Mouse (Mus musculus) neural tube, embryonic 12.5 days (tissue): Measurements from ENCODE around the gene Fgfr2. TPM values are rescaled to one million over a fixed set of nuclear protein-coding genes. Genes with fewer than 3 reads are reported as not detected.

ENCODE experiments used
- ATAC-seq: fragments of 200-750 bp; cut with Nextera tagmentation; 2 replicates; pipeline ENCODE4 v1.8.0; 2017; ENCODE audit warnings: low read depth, mild to moderate bottlenecking, moderate TSS enrichment, moderate library complexity; ENCODE audit not compliant: low FRiP score
- H3K27ac ChIP-seq: fragments of 300-500 bp; sonication (generic); 2 replicates; pipeline ENCODE4 v1.5.1; 2016
- H3K27me3 ChIP-seq: fragments of 300-500 bp; sonication (generic); replicated peaks from 2 replicates; pipeline ENCODE4 v1.6.1; 2016; ENCODE audit warnings: mild to moderate bottlenecking
- H3K36me3 ChIP-seq: fragments of 300-500 bp; sonication (generic); 2 replicates; pipeline ENCODE4 v1.6.1; 2016; ENCODE audit warnings: mild to moderate bottlenecking
- H3K4me1 ChIP-seq: fragments of 300-500 bp; sonication (generic); 2 replicates; pipeline ENCODE4 v1.6.1; 2016
- H3K4me2 ChIP-seq: fragments of 300-500 bp; sonication (generic); replicated peaks from 2 replicates; pipeline ENCODE4 v1.6.1; 2016; ENCODE audit warnings: mild to moderate bottlenecking
- H3K4me3 ChIP-seq: fragments of 300-500 bp; sonication (generic); 2 replicates; pipeline ENCODE4 v1.5.1; 2016
- H3K9ac ChIP-seq: fragments of 300-500 bp; sonication (generic); 2 replicates; pipeline ENCODE4 v1.6.1; 2016; ENCODE audit warnings: mild to moderate bottlenecking
- H3K9me3 ChIP-seq: fragments of 300-500 bp; sonication (generic); 2 replicates; pipeline ENCODE4 v1.6.1; 2016; ENCODE audit warnings: mild to moderate bottlenecking
- WGBS: fragments of 180-500 bp; shearing (Covaris S2); methylation state at CpG from one replicate; pipeline ENCODE4 v1.1.7; 2016; 5-methylcytosine and 5-hydroxymethylcytosine counted together
- polyA plus RNA-seq: library from polyadenylated mRNA; unstranded; fragments of >200 nt; fragmentation: Nextera tagmentation; extraction: Ambion mirVana; gene quantifications from 2 replicates; pipeline ENCODE4 v1.2.1, GENCODE M21; 2016

Fgfr2 gene
- polyA plus RNA-seq, result 65.0 and 68.0 TPM in 2 replicates

DNA sequence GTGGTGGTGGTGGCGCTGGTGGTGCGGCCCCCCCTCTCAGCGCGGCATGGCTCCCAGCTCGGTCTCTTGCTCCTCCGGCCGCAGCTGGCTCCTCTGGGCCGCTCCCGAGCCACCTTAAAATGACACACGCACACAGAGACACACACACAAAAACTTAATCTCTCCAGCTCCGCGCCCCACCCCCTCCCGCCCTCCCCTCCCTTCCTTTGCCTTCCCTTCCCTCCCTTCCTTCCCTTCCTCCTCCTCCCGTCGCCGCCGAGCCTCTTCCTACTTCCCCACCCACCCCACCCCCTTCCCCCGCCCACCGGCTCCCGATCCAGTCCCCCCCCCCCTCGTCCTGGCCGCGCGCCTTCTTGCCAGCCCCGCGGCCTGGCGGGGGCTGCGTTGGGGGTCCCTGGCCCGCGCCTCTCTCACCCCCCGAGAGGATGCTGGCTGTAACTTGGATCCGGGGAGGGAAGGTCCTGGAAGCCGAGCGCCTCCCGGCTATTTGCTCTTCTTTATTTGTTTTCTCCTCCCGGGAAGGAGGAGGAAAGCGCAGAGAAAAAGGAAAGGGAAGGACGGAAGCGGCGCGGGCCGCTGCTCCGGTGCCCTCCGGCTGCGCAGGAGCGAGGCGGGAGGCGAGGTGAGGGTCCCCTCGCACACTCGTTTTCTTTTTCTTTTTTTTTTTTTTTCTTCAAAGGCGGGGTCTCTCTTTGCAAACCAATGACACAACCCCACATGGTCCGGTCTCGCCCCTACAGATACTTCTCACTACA, at the start of gene Fgfr2:
Fgfr2 (minus strand) TSS at position 107 of the 755 bp plus-strand sequence.
- Histone ChIP-seq H3K4me2 (peak within 1 kb of the TSS; percentile 99), H3K4me1 (peaks cover 30% of the 10 kb centered on the region), H3K9ac (peak within 1 kb of the TSS; percentile 99), H3K36me3 (no peaks in the 10 kb centered on the region), H3K9me3 (no peaks in the 10 kb centered on the region), H3K4me3 (peak within 1 kb of the TSS; percentile 85), H3K27me3 (no peaks in the 10 kb centered on the region; the same call in 1 of the 2 replicates), H3K27ac (peak within 1 kb of the TSS; percentile 99)
- 2% methylated on average over 43 of the region's 53 CpGs for WGBS
- ATAC-seq, result peak; percentile 64

DNA sequence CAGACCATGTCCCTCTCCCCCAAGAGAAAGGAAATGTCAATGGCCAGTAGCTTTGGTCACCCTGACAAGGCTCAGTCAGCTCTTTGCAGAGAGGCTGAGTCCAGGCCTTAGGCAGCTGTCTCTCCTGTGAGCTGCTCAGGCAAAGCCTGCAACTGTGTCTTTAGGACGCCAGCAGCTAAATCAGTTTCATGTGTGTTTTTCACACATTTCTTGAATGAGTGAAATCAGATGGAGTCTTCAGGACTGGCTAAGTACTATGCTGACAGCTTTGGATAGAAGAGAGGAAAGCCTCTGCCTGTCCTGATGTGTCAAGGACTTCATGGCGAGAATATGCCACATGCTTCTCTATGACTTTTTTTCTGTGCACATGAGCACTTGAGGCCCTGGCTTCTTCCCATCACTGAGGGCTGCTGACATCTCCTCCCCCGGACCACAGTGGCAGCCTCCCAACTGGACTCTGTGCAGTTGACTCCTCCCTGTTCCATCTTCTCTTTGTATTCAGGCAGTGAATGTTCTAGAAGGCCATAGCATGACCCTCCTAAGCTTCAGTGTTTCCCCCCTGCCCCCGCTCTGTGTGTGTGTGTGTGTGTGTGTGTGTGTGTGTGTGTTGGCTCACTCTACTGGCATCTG, 48.4 kb upstream of the Fgfr2 start:
- Histone ChIP-seq H3K9me3 (no peaks in the 10 kb centered on the region), H3K9ac (no peak overlapping the region), H3K27me3 (no peaks in the 10 kb centered on the region), H3K27ac (no peak overlapping the region), H3K4me3 (no peak overlapping the region), H3K4me2 (no peak overlapping the region), H3K4me1 (no peaks in the 10 kb centered on the region), H3K36me3 (no peaks in the 10 kb centered on the region)
- ATAC-seq, result no peak
- WGBS, result 80% methylated on average over 4 of the region's 4 CpGs

DNA sequence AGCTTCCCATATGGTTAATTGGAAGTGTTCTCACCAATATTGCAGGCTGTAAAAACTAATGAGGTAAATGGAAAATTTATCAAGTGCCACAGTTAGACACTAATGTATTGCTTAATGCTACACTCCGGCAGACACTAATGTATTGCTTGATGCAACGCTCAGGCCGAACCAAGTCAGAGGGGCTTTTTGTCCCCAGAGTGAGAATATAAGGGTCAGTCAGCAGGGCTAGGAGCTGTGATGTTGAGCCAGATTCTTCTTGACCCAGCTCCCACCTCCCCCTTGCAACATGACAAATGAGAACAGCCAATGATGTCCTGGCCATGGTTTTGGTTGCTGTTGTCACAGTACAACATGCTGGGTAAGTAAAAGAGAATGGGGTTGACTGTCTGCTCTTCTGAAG, 45.8 kb upstream of the Fgfr2 start:
- ATAC-seq, result no peak

DNA sequence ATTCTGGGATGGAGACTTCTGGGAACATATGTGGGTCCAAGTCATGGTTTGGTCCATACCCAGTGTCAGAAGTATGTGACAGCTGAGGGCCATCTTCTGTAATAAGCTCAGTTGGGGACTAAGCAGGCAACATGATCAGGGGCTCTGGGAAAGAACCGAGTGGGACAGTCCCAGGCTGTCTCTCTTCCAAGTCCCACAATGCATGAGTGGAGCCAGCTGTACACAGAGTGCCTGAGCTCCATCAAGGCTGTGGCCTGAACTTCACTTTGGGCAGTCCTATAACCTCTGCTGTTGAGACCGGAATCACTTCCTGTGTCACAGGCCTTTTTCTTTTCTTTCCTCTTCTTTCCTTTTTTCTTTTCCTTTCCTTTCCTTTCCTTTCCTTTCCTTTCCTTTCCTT, 44.8 kb upstream of the Fgfr2 start:
- ATAC-seq, result no peak
- H3K4me1 ChIP-seq, result no peaks in the 10 kb centered on the region
- H3K9ac ChIP-seq, result no peak overlapping the region
- H3K9me3 ChIP-seq, result no peaks in the 10 kb centered on the region
- no peak overlapping the region for H3K4me3 ChIP-seq
- no peak overlapping the region for H3K4me2 ChIP-seq
- no peaks in the 10 kb centered on the region for H3K36me3 ChIP-seq
- no peak overlapping the region for H3K27ac ChIP-seq
- no peaks in the 10 kb centered on the region for H3K27me3 ChIP-seq
- 84% methylated on average over 2 of the region's 2 CpGs for WGBS

More for the DNA sequence above, 45.8 kb upstream of the Fgfr2 start:
- Histone ChIP-seq H3K9me3 (no peaks in the 10 kb centered on the region), H3K27ac (no peak overlapping the region), H3K4me3 (no peak overlapping the region), H3K9ac (no peak overlapping the region), H3K36me3 (no peaks in the 10 kb centered on the region), H3K4me1 (no peaks in the 10 kb centered on the region), H3K4me2 (no peak overlapping the region), H3K27me3 (no peaks in the 10 kb centered on the region)
- WGBS, result 81% methylated on average over 3 of the region's 3 CpGs

DNA sequence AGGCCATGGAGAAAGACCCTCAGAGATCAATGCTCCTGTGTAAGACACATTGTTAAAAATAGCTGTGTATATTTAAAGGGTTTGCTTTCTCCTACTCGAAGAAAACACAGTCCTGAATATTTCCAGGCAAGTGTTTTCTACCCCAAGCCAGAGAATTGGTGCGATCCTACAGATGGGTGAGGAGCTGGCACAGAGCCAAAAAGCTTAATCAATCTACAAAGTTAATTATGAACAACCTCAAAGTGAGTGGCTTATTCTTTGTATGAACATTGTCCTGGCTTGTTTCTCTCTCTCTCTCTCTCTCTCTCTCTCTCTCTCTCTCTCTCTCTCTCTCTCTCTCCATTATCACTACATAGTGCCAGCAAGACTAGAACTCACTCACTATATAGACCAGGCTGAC, 41.6 kb upstream of the Fgfr2 start:
- Histone ChIP-seq H3K27ac (no peak overlapping the region), H3K27me3 (no peaks in the 10 kb centered on the region), H3K4me3 (no peak overlapping the region), H3K9ac (no peak overlapping the region), H3K9me3 (no peaks in the 10 kb centered on the region), H3K4me2 (no peak overlapping the region), H3K36me3 (no peaks in the 10 kb centered on the region), H3K4me1 (0 out of 2 replicates have a peak, but pooled peaks cover 7% of the 10 kb centered on the region)
- ATAC-seq, result no peak
- WGBS, result 72% methylated on average over 2 of the region's 2 CpGs

DNA sequence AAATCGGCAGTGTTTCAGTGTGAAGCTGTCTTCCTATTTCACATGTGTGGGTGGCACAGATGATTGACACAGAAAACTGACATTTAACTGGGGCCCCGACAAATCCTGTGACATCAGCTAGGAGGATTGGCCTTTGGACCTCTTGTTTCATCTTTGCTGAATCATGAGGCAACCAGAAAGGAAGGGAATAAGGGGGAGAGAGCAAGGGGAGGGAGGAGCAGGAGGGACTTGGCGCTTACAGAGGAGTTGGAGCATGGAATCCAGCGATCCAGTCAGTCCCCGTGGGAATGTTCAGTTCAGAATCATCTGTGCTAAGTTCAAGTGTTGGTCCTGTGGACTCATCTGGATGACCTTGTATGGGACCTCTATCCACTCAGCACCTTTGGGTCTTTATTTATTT, 39.9 kb upstream of the Fgfr2 start:
- no peaks in the 10 kb centered on the region for H3K27me3 ChIP-seq
- WGBS, result 71% methylated on average over 5 of the region's 5 CpGs
- ATAC-seq, result no peak
- no peak overlapping the region for H3K9ac ChIP-seq
- no peak overlapping the region for H3K27ac ChIP-seq
- no peak overlapping the region for H3K4me3 ChIP-seq
- no peak overlapping the region for H3K4me2 ChIP-seq
- no peaks in the 10 kb centered on the region for H3K9me3 ChIP-seq
- H3K4me1 ChIP-seq, result 0 out of 2 replicates have a peak, but pooled peaks cover 7% of the 10 kb centered on the region
- no peaks in the 10 kb centered on the region for H3K36me3 ChIP-seq

DNA sequence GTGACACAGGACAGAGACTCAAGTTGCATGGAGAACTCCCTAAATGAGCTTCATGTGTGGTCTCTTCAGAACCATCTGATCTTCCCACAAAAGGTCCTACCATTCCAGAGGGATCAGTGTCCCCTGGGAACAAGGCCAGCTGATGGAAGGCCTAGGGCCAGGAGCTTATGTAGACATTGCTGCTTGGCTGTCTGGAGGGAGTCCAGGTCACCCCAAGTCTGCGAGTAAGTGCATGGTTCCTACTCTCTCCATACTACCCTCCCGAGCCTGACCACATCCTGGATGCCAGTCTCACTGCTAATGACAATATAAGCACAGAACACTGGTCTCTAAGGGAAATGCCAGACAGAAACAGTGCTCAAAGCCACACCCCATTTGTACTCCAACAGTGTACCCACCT, 39.0 kb upstream of the Fgfr2 start:
- no peaks in the 10 kb centered on the region for H3K9me3 ChIP-seq
- H3K4me2 ChIP-seq, result no peak overlapping the region
- H3K27ac ChIP-seq, result no peak overlapping the region
- ATAC-seq, result no peak
- no peaks in the 10 kb centered on the region for H3K27me3 ChIP-seq
- WGBS, result 79% methylated on average over 2 of the region's 2 CpGs
- H3K36me3 ChIP-seq, result no peaks in the 10 kb centered on the region
- H3K9ac ChIP-seq, result no peak overlapping the region
- no peak overlapping the region for H3K4me3 ChIP-seq
- 0 out of 2 replicates have a peak, but pooled peaks cover 7% of the 10 kb centered on the region for H3K4me1 ChIP-seq

DNA sequence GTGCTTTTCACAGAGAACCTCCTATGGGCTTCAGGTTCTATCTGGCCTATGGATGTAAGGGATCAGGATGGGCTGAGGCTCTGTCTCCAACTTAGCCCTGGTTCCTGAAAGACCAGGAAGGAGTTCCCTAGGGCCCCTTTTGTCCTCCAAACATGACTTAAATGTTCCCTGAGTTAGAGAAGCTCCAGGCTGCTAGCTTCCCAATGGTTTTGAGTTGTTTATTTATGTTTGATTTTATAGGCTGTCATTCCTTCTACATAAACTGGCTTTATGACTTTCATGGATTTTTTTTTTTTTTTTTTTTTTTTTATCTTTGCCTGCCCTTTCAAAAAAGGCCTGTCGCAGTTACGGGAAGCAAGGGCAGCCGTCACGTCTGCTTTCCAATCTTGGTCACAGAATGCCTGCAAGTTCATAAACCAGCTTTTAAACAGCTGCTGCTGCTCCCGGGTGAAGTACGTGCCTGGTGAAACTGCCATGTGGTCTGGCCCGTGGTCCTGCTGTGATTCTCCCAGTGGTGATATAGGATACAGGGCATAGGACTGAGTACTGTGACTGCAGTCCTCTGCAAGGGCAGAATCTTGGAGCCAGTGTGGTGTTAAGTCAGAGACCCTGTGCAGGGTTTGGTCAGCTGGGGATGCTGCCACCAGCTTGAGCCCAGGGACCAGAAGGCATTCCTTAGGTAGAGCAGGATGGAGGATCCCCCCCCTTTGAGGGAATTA, 38.4 kb upstream of the Fgfr2 start:
- 46% methylated on average over 7 of the region's 7 CpGs for WGBS
- H3K27ac ChIP-seq, result no peak overlapping the region
- H3K4me2 ChIP-seq, result no peak overlapping the region
- no peak overlapping the region for H3K4me3 ChIP-seq
- H3K9ac ChIP-seq, result no peak overlapping the region
- 0 out of 2 replicates have a peak, but pooled peaks cover 7% of the 10 kb centered on the region for H3K4me1 ChIP-seq
- ATAC-seq, result no peak
- no peaks in the 10 kb centered on the region for H3K27me3 ChIP-seq
- no peaks in the 10 kb centered on the region for H3K9me3 ChIP-seq
- H3K36me3 ChIP-seq, result no peaks in the 10 kb centered on the region

DNA sequence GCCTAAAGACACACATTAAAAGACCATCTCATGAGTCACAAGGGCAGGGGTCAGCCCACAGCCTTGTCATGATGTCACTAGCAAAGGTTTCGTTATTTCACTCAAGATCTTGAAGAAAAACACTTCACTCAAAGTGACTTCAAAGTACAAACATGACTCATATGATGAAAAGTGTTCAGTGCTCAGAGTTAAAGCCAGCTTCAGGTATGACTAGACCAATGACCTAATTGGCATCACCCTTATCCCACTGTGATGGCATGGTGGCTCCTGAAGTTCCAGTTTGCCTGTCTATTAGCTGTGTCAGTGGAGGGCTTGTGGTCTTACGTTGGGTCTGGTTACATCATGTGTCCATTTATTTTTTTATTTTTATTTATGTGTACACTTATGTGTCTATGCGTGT, 36.4 kb upstream of the Fgfr2 start:
- WGBS, result 93% methylated on average over 3 of the region's 3 CpGs

DNA sequence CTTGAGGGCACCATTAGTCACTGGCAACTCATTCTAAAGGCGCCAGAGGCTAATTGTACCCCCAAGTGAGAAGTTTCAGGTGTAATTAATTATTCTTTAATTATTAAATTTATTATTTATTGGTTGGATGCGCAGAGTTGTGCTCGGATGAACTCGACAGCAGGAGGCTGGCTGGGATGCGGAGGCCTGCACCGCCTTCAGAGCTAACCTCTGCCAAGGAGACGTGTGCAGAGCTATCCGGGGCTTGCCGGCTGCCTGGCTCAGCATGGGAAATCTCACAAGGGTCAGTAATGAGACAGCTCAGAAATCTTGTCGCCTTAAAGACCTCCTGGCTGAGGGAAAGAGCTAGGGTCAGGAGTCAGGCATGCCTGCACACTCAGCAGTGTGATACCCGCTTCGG, 32.5 kb upstream of the Fgfr2 start:
- ATAC-seq, result no peak
- Histone ChIP-seq H3K9me3 (no peaks in the 10 kb centered on the region), H3K27me3 (no peaks in the 10 kb centered on the region), H3K9ac (no peak overlapping the region), H3K4me1 (0 out of 2 replicates have a peak, but pooled peaks cover 2% of the 10 kb centered on the region), H3K36me3 (no peaks in the 10 kb centered on the region), H3K4me3 (no peak overlapping the region), H3K4me2 (no peak overlapping the region), H3K27ac (no peak overlapping the region)
- 76% methylated on average over 12 of the region's 12 CpGs for WGBS

More for the DNA sequence above, 36.4 kb upstream of the Fgfr2 start:
- Histone ChIP-seq H3K4me2 (no peak overlapping the region), H3K27me3 (no peaks in the 10 kb centered on the region), H3K27ac (no peak overlapping the region), H3K4me1 (0 out of 2 replicates have a peak, but pooled peaks cover 7% of the 10 kb centered on the region), H3K9me3 (no peaks in the 10 kb centered on the region), H3K9ac (no peak overlapping the region), H3K36me3 (no peaks in the 10 kb centered on the region), H3K4me3 (no peak overlapping the region)
- ATAC-seq, result no peak

DNA sequence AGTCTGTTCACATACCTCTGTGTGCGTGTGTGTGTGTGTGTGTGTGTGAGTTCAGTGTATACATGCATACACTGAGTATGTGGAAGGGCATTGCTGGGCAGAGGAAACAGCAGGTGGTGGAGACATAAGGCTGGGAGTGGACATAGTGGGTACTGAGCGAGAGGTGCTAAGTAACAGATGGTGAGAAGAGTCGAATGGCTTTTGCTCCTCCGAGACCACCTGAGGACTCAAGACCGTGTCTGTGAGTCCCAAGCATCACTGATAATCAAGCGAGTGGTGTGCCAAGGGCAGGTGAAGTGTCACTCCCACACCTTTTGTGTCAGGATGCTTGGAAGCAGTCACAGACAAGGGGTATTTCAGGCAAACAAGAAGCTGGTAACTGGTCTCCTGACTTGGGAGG, 31.7 kb upstream of the Fgfr2 start:
- H3K27me3 ChIP-seq, result no peaks in the 10 kb centered on the region
- H3K4me2 ChIP-seq, result no peak overlapping the region
- 0 out of 2 replicates have a peak, but pooled peaks cover 2% of the 10 kb centered on the region for H3K4me1 ChIP-seq
- 74% methylated on average over 6 of the region's 6 CpGs for WGBS
- no peak overlapping the region for H3K4me3 ChIP-seq
- no peak overlapping the region for H3K9ac ChIP-seq
- no peaks in the 10 kb centered on the region for H3K9me3 ChIP-seq
- H3K27ac ChIP-seq, result no peak overlapping the region
- ATAC-seq, result no peak
- no peaks in the 10 kb centered on the region for H3K36me3 ChIP-seq

DNA sequence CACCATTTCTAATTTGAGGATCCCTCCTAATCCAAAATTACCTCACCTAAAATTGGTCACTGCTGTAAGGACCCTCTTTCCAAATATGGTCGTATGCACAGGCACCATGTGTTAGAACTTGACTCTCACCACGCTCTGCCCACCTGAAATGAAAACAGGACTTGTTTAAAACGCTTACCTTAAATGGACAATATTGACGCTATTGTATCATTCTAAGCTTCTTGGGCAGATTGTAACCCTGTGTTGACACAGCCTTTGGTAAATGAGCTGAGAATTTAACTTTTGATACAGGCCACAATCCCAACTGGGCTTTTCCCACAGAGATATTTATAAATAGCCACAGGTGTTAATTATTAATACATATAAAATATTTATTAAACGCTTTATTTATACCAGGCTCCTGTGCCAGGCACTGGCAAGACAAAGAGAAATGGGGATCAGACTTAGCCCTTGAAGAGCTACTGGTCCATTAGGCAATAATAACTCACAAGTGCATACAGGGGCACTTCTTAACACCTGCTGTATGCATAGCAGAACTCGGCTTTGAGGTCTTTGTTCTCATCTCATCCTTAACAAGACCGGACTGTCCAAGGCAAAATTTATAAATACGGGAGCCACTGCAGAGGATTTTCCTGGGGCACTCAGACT, 16.7 kb upstream of the Fgfr2 start:
- no peak overlapping the region for H3K4me2 ChIP-seq
- H3K27me3 ChIP-seq, result no peaks in the 10 kb centered on the region
- H3K4me1 ChIP-seq, result no peaks in the 10 kb centered on the region
- no peak overlapping the region for H3K9ac ChIP-seq
- H3K9me3 ChIP-seq, result no peaks in the 10 kb centered on the region
- H3K4me3 ChIP-seq, result no peak overlapping the region
- no peak overlapping the region for H3K27ac ChIP-seq
- ATAC-seq, result no peak
- H3K36me3 ChIP-seq, result no peaks in the 10 kb centered on the region
- WGBS, result 83% methylated on average over 8 of the region's 8 CpGs
